Mouse (Mus musculus): ENCODE data around the gene Tmem268. TPM values are rescaled to one million over a fixed set of nuclear protein-coding genes. Genes with fewer than 3 reads are reported as not detected.

Tmem268 gene
- total RNA-seq, 2 experiments from 2014 or later: 2.6 to 5.0 TPM

DNA sequence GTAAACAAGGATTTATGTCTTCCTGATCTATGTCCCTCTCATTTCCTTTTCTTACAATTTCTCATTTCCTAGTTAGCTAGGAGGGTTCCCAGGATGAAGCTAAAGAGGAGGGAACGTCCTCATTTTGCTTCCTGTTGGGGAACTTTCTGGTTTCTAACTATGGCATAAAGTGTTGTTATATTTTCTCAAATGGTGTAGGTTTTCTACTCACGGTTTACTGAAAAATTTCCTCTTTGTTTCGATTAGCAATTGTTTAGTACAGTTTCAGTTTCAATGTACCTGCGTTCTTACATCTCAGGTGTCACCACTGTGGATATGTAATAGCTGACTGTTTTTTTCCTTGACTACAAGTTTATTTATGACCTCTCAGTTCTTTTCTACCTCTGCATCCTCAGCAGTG lies 32.0 kb downstream of the Tmem268 start:
- no peak for ATAC-seq (replicated peaks; ENCODE audit: low FRiP score, poor library complexity, severe bottlenecking)

DNA sequence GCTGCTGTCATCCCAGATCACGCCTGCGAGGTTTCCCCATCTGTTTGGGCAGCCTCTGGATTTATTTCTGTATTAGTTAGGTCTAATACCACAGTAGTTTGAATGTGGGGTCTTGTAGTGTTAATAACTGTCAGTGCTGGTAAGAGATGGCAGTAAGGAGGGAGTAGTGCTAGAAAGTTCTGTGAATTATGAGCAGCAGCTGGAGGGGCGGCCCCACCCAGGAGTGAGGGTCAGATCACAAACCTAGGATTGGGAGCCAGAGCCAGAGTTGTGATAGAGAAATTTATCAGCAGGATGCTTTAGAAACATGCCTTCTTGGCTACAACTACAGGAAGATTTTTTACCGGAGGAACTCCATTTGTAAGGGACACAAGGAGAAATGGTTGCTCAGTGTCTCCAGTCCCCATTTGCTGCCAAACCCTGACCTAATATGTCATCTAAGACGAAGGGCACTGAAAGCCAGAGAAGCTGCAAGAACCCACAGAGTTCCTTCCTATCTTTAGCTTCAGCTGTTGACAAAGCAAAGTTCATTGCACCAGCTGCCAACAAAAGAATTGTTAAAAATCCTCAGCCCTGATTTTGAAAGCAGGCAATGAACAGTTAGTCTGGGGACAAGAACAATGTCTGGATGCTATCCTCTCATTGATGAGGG lies 36.0 kb downstream of the Tmem268 start:
- no peak for ATAC-seq (replicated peaks; ENCODE audit: low FRiP score, poor library complexity, severe bottlenecking)

GRCm38 (mm10) chr4:63595259-63595658 lies 36.7 kb downstream of the Tmem268 start:
- no peak for ATAC-seq (replicated peaks; ENCODE audit: low FRiP score, poor library complexity, severe bottlenecking)

DNA sequence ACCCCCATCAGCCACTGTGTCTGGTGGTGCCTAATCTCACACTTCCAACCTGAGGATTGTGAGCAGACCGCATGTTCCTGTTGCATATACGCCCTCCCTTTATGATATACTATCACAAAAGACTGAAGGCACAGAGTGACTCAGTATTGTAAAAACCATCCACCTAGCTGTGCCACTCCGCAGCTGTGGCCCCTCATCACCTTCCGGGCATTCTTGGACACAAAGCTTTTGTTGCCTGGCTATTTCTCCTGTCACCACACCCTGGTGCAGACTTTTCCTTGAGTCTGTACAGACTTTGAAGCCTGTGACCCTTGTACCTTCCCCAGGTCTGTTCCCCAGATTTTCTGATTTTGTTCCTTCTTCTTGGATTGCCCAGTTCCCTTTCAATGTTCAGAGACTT lies 37.4 kb downstream of the Tmem268 start:
- ATAC-seq (replicated peaks; ENCODE audit: low FRiP score, poor library complexity, severe bottlenecking): no peak

- ATAC-seq (replicated peaks; ENCODE audit: low FRiP score, poor library complexity, severe bottlenecking): no peak
Measured at GRCm38 (mm10) chr4:63600786-63601185, 42.2 kb downstream of the Tmem268 start.

GRCm38 (mm10) chr4:63601263-63601662 lies 42.7 kb downstream of the Tmem268 start:
- ATAC-seq (replicated peaks; ENCODE audit: low FRiP score, poor library complexity, severe bottlenecking): no peak

- no peak for ATAC-seq (replicated peaks; ENCODE audit: low FRiP score, poor library complexity, severe bottlenecking)
Measured at GRCm38 (mm10) chr4:63604945-63605344, 46.4 kb downstream of the Tmem268 start, which contains the start of gene Gm11213. Gm11213 (minus strand) TSS chr4:63605261.

DNA sequence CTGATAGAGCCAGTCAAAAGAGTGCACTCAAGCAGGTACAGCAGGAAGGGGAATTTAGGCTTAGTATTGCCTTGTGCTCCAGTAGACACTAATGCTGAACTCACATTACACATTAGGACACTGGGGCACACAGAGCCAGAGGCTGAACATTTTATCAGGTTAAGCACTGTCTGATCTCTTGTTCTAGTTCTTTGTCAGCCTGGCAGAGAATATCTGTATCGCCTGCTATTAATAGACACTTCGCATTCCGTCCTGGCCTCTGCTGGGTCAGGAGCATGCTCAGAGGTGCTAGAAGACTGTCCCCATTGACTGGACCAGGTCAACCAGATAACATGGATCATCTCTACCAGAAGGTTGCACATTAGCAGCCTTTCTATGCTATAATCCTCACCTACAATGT lies 47.0 kb downstream of the Tmem268 start:
- no peak for ATAC-seq (replicated peaks; ENCODE audit: low FRiP score, poor library complexity, severe bottlenecking)

DNA sequence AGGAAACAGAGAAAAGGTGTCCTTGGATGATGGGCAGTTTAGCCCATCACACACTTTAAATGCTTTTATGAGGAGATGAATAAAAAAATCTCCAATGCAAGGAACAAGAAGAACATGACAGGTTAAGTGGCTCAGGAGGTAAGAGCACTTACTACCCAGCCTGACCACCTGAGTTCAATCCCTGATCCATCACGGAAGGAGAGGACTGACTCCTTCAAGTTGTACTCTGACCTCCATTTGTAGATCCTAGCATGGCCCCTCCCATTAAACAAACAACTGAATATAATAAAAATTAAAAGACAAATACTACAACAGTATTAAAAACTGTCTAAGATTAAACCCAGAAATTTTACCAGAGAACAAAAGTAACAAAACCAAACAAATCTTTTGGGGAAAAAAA lies 47.4 kb downstream of the Tmem268 start:
- no peak for ATAC-seq (replicated peaks; ENCODE audit: low FRiP score, poor library complexity, severe bottlenecking)

DNA sequence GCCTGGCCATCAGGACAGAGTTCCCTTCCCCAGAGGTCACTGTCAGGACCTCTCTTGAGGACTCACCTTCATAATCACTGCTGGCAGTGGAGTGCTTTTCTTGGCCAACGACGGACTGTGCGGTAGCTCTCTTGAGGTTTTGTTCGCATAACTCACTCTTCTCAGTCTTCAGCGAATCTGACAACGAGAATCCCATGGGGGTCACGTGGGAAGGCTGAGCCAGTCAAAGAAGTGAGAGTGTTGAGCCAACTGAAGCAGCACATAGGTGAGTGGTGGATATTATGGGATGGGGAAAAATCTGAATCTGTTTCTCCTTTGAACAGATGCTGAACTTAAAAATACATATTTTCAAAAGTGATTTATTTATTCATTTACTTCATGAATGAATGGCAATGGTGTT lies 49.8 kb downstream of the Tmem268 start:
- no peak for ATAC-seq (replicated peaks; ENCODE audit: low FRiP score, poor library complexity, severe bottlenecking)

GRCm38 (mm10) chr4:63621861-63622260 lies 63.3 kb downstream of the Tmem268 start:
- no peak for ATAC-seq (replicated peaks; ENCODE audit: low FRiP score, poor library complexity, severe bottlenecking)

- no peak for ATAC-seq (replicated peaks; ENCODE audit: low FRiP score, poor library complexity, severe bottlenecking)
Measured at GRCm38 (mm10) chr4:63622378-63622835, 63.8 kb downstream of the Tmem268 start, which contains the start of gene Tex48. Tex48 (minus strand) TSS chr4:63622428.

DNA sequence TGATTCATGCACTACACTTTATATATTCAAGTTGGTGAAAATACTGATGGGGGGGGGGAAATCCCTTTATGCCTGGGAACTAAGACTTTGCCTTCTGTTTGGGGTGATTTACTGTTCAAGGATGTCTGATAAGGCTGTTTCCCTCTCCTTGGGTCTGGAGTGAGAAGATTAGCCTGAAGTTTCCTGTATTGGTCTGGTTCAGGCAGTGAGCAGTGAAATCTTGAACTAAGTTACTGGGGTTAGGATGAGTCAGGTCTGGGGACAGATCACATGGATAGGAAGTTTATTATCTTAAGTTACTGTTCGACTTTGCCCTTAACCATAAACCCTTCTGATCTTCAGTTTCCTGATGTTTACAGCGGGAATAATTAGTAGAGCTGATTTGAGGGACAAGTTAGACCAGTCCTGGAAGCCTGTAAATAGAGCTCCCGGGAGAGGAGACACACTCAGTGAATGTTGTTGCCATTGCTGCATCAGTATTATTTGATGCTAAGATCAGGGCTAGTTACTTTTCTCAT lies 67.0 kb downstream of the Tmem268 start:
- no peak for ATAC-seq (replicated peaks; ENCODE audit: low FRiP score, poor library complexity, severe bottlenecking)

- no peak for ATAC-seq (replicated peaks; ENCODE audit: low FRiP score, poor library complexity, severe bottlenecking)
Measured at GRCm38 (mm10) chr4:63627111-63627510, 68.5 kb downstream of the Tmem268 start.

DNA sequence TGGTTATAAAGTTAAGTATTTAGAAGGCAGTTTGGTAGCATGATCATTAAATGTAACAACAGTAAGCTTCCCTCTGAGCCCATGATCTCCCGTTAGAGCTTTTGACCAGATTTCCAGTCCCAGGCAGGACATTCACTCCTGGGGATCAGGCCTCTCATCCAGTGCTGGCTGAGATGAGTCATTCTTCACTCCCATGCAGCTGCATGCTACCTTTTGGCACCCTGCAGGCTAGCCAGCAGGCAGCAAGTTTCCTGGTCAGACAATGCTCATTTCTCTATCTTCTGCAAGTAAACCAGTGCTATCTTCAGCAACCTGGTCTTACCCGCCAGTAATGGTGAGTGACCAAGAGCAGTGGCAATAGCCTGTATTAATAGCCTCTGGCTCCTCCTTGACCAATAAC lies 74.6 kb downstream of the Tmem268 start:
- no peak for ATAC-seq (replicated peaks; ENCODE audit: low FRiP score, poor library complexity, severe bottlenecking)

Other genes starting within 250 kb of the Tmem268 start
- gene Orm1, start 214.2 kb upstream of the Tmem268 start, total RNA-seq (2015; ENCODE audit: low replicate concordance): 26.3 TPM in 1 of 2 replicates, not detected in the other
- gene Orm1, start 214.2 kb upstream of the Tmem268 start, total RNA-seq (2017; ENCODE audit: low replicate concordance): 14.8 and 18.0 TPM in 2 replicates
- not detected in 2 replicates for gene Orm3, start 202.6 kb upstream of the Tmem268 start, total RNA-seq (2015; ENCODE audit: low replicate concordance)
- gene Orm3, start 202.6 kb upstream of the Tmem268 start, total RNA-seq (2017; ENCODE audit: low replicate concordance): not detected in 2 replicates
- gene Orm2, start 196.3 kb upstream of the Tmem268 start, total RNA-seq (2015; ENCODE audit: low replicate concordance): not detected in 2 replicates
- gene Orm2, start 196.3 kb upstream of the Tmem268 start, total RNA-seq (2017; ENCODE audit: low replicate concordance): not detected in 2 replicates
- gene Akna, start 155.4 kb upstream of the Tmem268 start, total RNA-seq (2015; ENCODE audit: low replicate concordance): 16.9 and 18.4 TPM in 2 replicates
- gene Akna, start 155.4 kb upstream of the Tmem268 start, total RNA-seq (2017; ENCODE audit: low replicate concordance): 8.2 and 9.5 TPM in 2 replicates
- 0.38 TPM in 1 of 2 replicates, not detected in the other for gene Whrn, start 62.8 kb upstream of the Tmem268 start, total RNA-seq (2015; ENCODE audit: low replicate concordance)
- gene Whrn, start 62.8 kb upstream of the Tmem268 start, total RNA-seq (2017; ENCODE audit: low replicate concordance): not detected in 2 replicates
- gene Atp6v1g1, start 14.0 kb upstream of the Tmem268 start, total RNA-seq (2015; ENCODE audit: low replicate concordance): 39.6 and 49.7 TPM in 2 replicates
- 31.0 and 43.5 TPM in 2 replicates for gene Atp6v1g1, start 14.0 kb upstream of the Tmem268 start, total RNA-seq (2017; ENCODE audit: low replicate concordance)
- not detected in 2 replicates for gene Gm11213, start 46.5 kb downstream of the Tmem268 start, total RNA-seq (2015; ENCODE audit: low replicate concordance)
- gene Gm11213, start 46.5 kb downstream of the Tmem268 start, total RNA-seq (2017; ENCODE audit: low replicate concordance): not detected in 2 replicates
- gene Tex48, start 63.6 kb downstream of the Tmem268 start, total RNA-seq (2015; ENCODE audit: low replicate concordance): not detected in 2 replicates
- gene Tex48, start 63.6 kb downstream of the Tmem268 start, total RNA-seq (2017; ENCODE audit: low replicate concordance): not detected in 2 replicates
- not detected in 2 replicates for gene Gm11214, start 104.6 kb downstream of the Tmem268 start, total RNA-seq (2015; ENCODE audit: low replicate concordance)
- gene Gm11214, start 104.6 kb downstream of the Tmem268 start, total RNA-seq (2017; ENCODE audit: low replicate concordance): not detected in 2 replicates
- not detected in 2 replicates for gene Tnfsf15, start 186.3 kb downstream of the Tmem268 start, total RNA-seq (2015; ENCODE audit: low replicate concordance)
- not detected in 2 replicates for gene Tnfsf15, start 186.3 kb downstream of the Tmem268 start, total RNA-seq (2017; ENCODE audit: low replicate concordance)

Data from erythroblast, adult 5-6 weeks (primary cell).